Mouse (Mus musculus) E14TG2a.4 (cell line): ENCODE measurements around the gene Tbpl2.

Experiments used
- H3K27me3 ChIP-seq: 2 replicates; pipeline ENCODE4 v1.6.1; 2014; ENCODE audit warnings: low read length, control low read depth; ENCODE audit not compliant: insufficient read depth
- H3K36me3 ChIP-seq: 2 replicates; pipeline ENCODE4 v1.6.1; 2014; ENCODE audit warnings: low read length, control low read depth; ENCODE audit not compliant: insufficient read depth
- H3K4me1 ChIP-seq: replicated peaks from 2 replicates; pipeline ENCODE4 v1.6.1; 2014; ENCODE audit warnings: low read depth, low read length, control low read depth
- H3K4me3 ChIP-seq: replicated peaks from 2 replicates; pipeline ENCODE4 v1.5.1; 2014; ENCODE audit warnings: mild to moderate bottlenecking, low read length
- H3K9me3 ChIP-seq: 2 replicates; pipeline ENCODE4 v1.6.1; 2014; ENCODE audit warnings: low read length, control low read depth
- CTCF ChIP-seq: conservative IDR thresholded peaks from 2 replicates; pipeline ENCODE4 v1.5.1; 2014; ENCODE audit warnings: low read length
- NANOG ChIP-seq: IDR thresholded peaks from 2 replicates; pipeline ENCODE4 v1.6.1; 2014; ENCODE audit warnings: borderline replicate concordance, low read length, mixed read lengths
- POU5F1 ChIP-seq: IDR thresholded peaks from 2 replicates; pipeline ENCODE4 v1.6.1; 2014; ENCODE audit warnings: low read length, borderline replicate concordance

The Tbpl2 gene

GRCm38 (mm10) chr2:24096495-24096894, at the start of gene Tbpl2:
Gene Tbpl2, minus strand, starts transcription at chr2:24096595.
- Histone ChIP-seq H3K4me3 (no peak within 1 kb of the TSS), H3K9me3 (no peaks in the 10 kb centered on the region), H3K36me3 (no peaks in the 10 kb centered on the region), H3K4me1 (no peaks in the 10 kb centered on the region), H3K27me3 (no peaks in the 10 kb centered on the region)
- TF ChIP-seq CTCF, result no peak
- TF ChIP-seq POU5F1, result no peak
- TF ChIP-seq NANOG, result no peak

- peaks cover 37% of the 10 kb centered on the region for H3K9me3 ChIP-seq
- H3K4me3 ChIP-seq, result no peak overlapping the region
- no peak for TF ChIP-seq CTCF
- no peak for TF ChIP-seq NANOG
- TF ChIP-seq POU5F1, result no peak
- H3K27me3 ChIP-seq, result no peaks in the 10 kb centered on the region
- H3K36me3 ChIP-seq, result no peaks in the 10 kb centered on the region
- no peaks in the 10 kb centered on the region for H3K4me1 ChIP-seq
These were observed 38.0 kb upstream of the Tbpl2 start for GRCm38 (mm10) chr2:24134373-24134772.

- no peaks in the 10 kb centered on the region for H3K9me3 ChIP-seq
- no peaks in the 10 kb centered on the region for H3K36me3 ChIP-seq
- H3K4me3 ChIP-seq, result no peak overlapping the region
- no peaks in the 10 kb centered on the region for H3K27me3 ChIP-seq
- no peaks in the 10 kb centered on the region for H3K4me1 ChIP-seq
- TF ChIP-seq POU5F1 (no peak), NANOG (no peak), CTCF (no peak)
These were observed 12.7 kb upstream of the Tbpl2 start for GRCm38 (mm10) chr2:24109085-24109484.

GRCm38 (mm10) chr2:24103619-24104289, 7.4 kb upstream of the Tbpl2 start:
- TF ChIP-seq POU5F1 (no peak), NANOG (no peak), CTCF (no peak)
- Histone ChIP-seq H3K4me1 (no peaks in the 10 kb centered on the region), H3K4me3 (no peak overlapping the region), H3K27me3 (no peaks in the 10 kb centered on the region), H3K9me3 (no peaks in the 10 kb centered on the region), H3K36me3 (no peaks in the 10 kb centered on the region)

GRCm38 (mm10) chr2:24090921-24091320, 5.5 kb downstream of the Tbpl2 start:
- no peak overlapping the region for H3K4me3 ChIP-seq
- H3K4me1 ChIP-seq, result no peaks in the 10 kb centered on the region
- TF ChIP-seq POU5F1, result no peak
- TF ChIP-seq NANOG, result no peak
- no peak for TF ChIP-seq CTCF
- H3K9me3 ChIP-seq, result no peaks in the 10 kb centered on the region
- H3K36me3 ChIP-seq, result no peaks in the 10 kb centered on the region
- H3K27me3 ChIP-seq, result no peaks in the 10 kb centered on the region

GRCm38 (mm10) chr2:24050459-24050858, 45.9 kb downstream of the Tbpl2 start:
- no peak overlapping the region for H3K4me3 ChIP-seq
- H3K9me3 ChIP-seq, result peaks cover 3% of the 10 kb centered on the region; the same call in 1 of the 2 replicates
- H3K4me1 ChIP-seq, result peaks cover 13% of the 10 kb centered on the region
- TF ChIP-seq NANOG (no peak), CTCF (no peak), POU5F1 (no peak)
- no peaks in the 10 kb centered on the region for H3K36me3 ChIP-seq
- H3K27me3 ChIP-seq, result no peaks in the 10 kb centered on the region

GRCm38 (mm10) chr2:24049344-24049990, 46.9 kb downstream of the Tbpl2 start, which contains the start of gene Hnmt:
Gene Hnmt, minus strand, starts transcription at chr2:24049394.
- H3K27me3 ChIP-seq, result no peaks in the 10 kb centered on the region
- H3K36me3 ChIP-seq, result no peaks in the 10 kb centered on the region
- TF ChIP-seq NANOG (no peak), CTCF (no peak), POU5F1 (no peak)
- H3K4me3 ChIP-seq, result no peak within 1 kb of the TSS
- peaks cover 3% of the 10 kb centered on the region; the same call in 1 of the 2 replicates for H3K9me3 ChIP-seq
- H3K4me1 ChIP-seq, result peaks cover 13% of the 10 kb centered on the region

- Histone ChIP-seq H3K9me3 (peaks cover 3% of the 10 kb centered on the region; the same call in 1 of the 2 replicates), H3K4me3 (no peak overlapping the region), H3K36me3 (no peaks in the 10 kb centered on the region), H3K4me1 (peaks cover 13% of the 10 kb centered on the region), H3K27me3 (no peaks in the 10 kb centered on the region)
- TF ChIP-seq NANOG (peak; percentile 23; the same call in 1 of the 2 replicates), POU5F1 (no peak)
These were observed 47.8 kb downstream of the Tbpl2 start for GRCm38 (mm10) chr2:24048480-24049097.
